Mouse (Mus musculus): ENCODE data around the gene Cryab. TPM values are rescaled to one million over a fixed set of nuclear protein-coding genes. Genes with fewer than 3 reads are reported as not detected.

Gene Cryab
- polyA plus RNA-seq (2021): 1,544 TPM

- in situ Hi-C loops (cut with MboI; ENCODE audit: low pct_unique_long_range_greater_than_20kb): no loop called here
- POLR2A ChIA-PET: no interaction called here
- no peaks in the 10 kb centered on the region for H3K27me3 ChIP-seq
- no peak for ATAC-seq
- CTCF ChIA-PET: no interaction called here
- no peak for DNase-seq (ENCODE audit: low read depth, low spot score)
- TF ChIP-seq CTCF (IDR thresholded peaks at IDR 0.05): no peak
Measured at GRCm38 (mm10) chr9:50751323-50751722, at the start of gene Cryab. Gene Cryab, plus strand, starts transcription at chr9:50751325.

DNA sequence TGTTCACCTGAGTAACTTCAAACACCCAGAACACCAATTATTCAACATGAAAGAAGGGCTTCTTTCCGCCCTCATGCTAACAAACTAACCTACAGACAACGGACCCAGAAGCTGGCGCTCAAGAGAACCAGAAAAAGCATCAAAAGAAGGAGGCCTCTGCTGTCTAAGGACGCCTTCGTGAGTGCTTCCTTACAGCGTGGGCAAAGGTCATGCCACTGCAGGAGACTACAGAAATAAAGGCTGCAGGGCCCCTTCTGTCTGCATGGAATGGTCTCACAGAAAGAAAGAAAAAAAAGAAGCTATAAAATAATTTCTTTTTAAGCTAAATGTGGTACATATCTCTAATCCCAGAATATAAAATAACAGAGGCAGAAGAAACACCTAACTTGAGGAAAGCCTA, 46.2 kb upstream of the Cryab start:
- DNase-seq (ENCODE audit: low read depth, low spot score) (no peak), ATAC-seq (no peak)
- in situ Hi-C loops (cut with MboI; ENCODE audit: low pct_unique_long_range_greater_than_20kb): no loop called here
- TF ChIP-seq CTCF (IDR thresholded peaks at IDR 0.05): no peak
- CTCF ChIA-PET: no interaction called here
- POLR2A ChIA-PET: no interaction called here
- H3K27me3 ChIP-seq: no peaks in the 10 kb centered on the region

DNA sequence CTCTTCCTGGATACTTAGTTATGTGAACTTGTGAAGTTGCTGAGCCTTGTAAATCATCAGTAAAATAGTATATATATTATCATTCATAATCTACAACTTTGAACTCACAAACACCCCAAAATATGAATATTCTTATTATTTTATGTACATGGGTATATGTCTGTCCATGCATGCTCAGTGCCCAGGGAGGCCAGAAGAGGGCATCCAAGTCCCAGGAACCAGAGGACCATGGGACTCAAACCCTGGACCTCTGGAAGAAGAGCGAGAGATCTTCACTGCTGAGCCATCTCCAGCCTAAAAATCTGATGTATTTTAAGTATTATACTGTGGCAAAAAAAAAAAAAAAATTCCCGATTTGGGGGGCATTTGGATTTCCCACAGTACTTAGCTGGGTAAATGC, 42.0 kb upstream of the Cryab start:
- TF ChIP-seq CTCF (IDR thresholded peaks at IDR 0.05): peak; percentile 91
- ChIA-PET POLR2A (no interaction called here), CTCF (interaction anchor here (0.8 to 2.4 kb wide), 8 partner anchors 15 to 59 kb away, joined by 3 to 7 read pairs (median 4); partner anchors contain the start of genes Fdxacb1 and Hspb2)
- DNase-seq (ENCODE audit: low read depth, low spot score) (no peak), ATAC-seq (no peak)
- H3K27me3 ChIP-seq: no peaks in the 10 kb centered on the region
- in situ Hi-C loops (cut with MboI; ENCODE audit: low pct_unique_long_range_greater_than_20kb): no loop called here

DNA sequence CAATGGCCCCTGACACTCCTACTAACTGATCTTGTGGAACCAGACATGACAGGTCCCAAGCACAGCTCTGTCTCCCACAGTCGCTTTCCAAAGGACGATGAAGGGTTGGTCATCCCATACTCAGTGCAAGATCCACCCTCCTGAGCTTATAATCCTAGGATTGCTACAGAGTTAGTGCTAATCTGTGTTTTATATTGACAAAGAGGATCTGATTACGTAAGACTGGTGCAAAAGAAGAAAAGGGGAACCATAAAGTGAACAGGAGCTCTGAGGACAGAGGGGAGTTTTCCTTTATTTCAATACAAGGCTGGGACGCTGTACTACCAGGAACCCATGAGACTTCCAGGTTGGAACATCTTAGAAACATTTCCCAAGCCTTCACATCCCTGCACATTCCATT, 39.8 kb upstream of the Cryab start:
- in situ Hi-C loops (cut with MboI; ENCODE audit: low pct_unique_long_range_greater_than_20kb): loop anchor here (10.0 kb wide), 1 partner anchor 53 kb away; the partner anchor contains the start of gene Fdxacb1
- no peaks in the 10 kb centered on the region for H3K27me3 ChIP-seq
- DNase-seq (ENCODE audit: low read depth, low spot score): no peak
- ChIA-PET POLR2A (interaction anchor here (0.5 kb wide), 1 partner anchor 46 kb away, joined by 3 read pairs; no protein-coding TSS in a partner anchor), CTCF (interaction anchor here (0.7 to 2.3 kb wide), 4 partner anchors 28 to 58 kb away, joined by 3 to 6 read pairs (median 4); no protein-coding TSS in a partner anchor)
- no peak for TF ChIP-seq CTCF (IDR thresholded peaks at IDR 0.05)
- no peak for ATAC-seq

- H3K27me3 ChIP-seq: no peaks in the 10 kb centered on the region
- ChIA-PET CTCF (no interaction called here), POLR2A (no interaction called here)
- TF ChIP-seq CTCF (IDR thresholded peaks at IDR 0.05): no peak
- DNase-seq (ENCODE audit: low read depth, low spot score) (no peak), ATAC-seq (no peak)
- in situ Hi-C loops (cut with MboI; ENCODE audit: low pct_unique_long_range_greater_than_20kb): loop anchor here (10.0 kb wide), 1 partner anchor 51 kb away; the partner anchor contains the start of gene Fdxacb1
Measured at GRCm38 (mm10) chr9:50714188-50714587, 36.9 kb upstream of the Cryab start.

DNA sequence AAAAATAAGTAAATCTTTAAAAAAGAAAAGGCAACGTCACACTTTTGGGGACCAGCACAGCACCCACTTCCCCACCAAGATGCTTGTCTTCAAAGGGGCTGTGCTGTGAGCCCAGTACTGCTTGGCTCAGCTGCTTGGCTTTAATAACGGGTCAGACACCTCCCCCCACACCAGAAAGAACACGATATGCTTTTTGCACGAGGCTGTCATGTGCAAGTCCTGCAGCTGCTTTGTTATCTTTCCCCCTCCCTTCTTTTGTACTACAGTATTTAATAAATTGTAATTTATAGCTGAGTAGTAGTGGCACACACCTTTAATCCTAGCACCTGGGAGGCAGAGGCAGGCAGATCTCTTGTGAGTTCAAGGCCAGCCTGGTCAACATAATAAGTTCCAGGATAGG, 32.2 kb upstream of the Cryab start:
- H3K27me3 ChIP-seq: no peaks in the 10 kb centered on the region
- POLR2A ChIA-PET: no interaction called here
- ATAC-seq (no peak), DNase-seq (ENCODE audit: low read depth, low spot score) (no peak)
- no peak for TF ChIP-seq CTCF (IDR thresholded peaks at IDR 0.05)
- in situ Hi-C loops (cut with MboI; ENCODE audit: low pct_unique_long_range_greater_than_20kb): loop anchor here (10.0 kb wide), 1 partner anchor 46 kb away; the partner anchor contains the start of gene Fdxacb1
- CTCF ChIA-PET: interaction anchor here (1.1 to 1.3 kb wide), 3 partner anchors 16 to 50 kb away, joined by 3 read pairs; partner anchors contain the start of gene Fdxacb1

GRCm38 (mm10) chr9:50721061-50721460, 30.1 kb upstream of the Cryab start:
- no peak for TF ChIP-seq CTCF (IDR thresholded peaks at IDR 0.05)
- ATAC-seq (no peak), DNase-seq (ENCODE audit: low read depth, low spot score) (no peak)
- in situ Hi-C loops (cut with MboI; ENCODE audit: low pct_unique_long_range_greater_than_20kb): no loop called here
- ChIA-PET POLR2A (no interaction called here), CTCF (no interaction called here)
- H3K27me3 ChIP-seq: no peaks in the 10 kb centered on the region

GRCm38 (mm10) chr9:50722451-50722911, 28.6 kb upstream of the Cryab start:
- no peaks in the 10 kb centered on the region for H3K27me3 ChIP-seq
- in situ Hi-C loops (cut with MboI; ENCODE audit: low pct_unique_long_range_greater_than_20kb): no loop called here
- TF ChIP-seq CTCF (IDR thresholded peaks at IDR 0.05): no peak
- POLR2A ChIA-PET: no interaction called here
- ATAC-seq (no peak), DNase-seq (ENCODE audit: low read depth, low spot score) (no peak)
- CTCF ChIA-PET: interaction anchor here (0.9 to 2.4 kb wide), 3 partner anchors 29 to 45 kb away, joined by 3 to 7 read pairs (median 3); partner anchors contain the start of gene Fdxacb1

- CTCF ChIA-PET: interaction anchor here (0.7 to 2.4 kb wide), 2 partner anchors 10 to 44 kb away, joined by 3 to 7 read pairs; partner anchors contain the start of gene Fdxacb1
- in situ Hi-C loops (cut with MboI; ENCODE audit: low pct_unique_long_range_greater_than_20kb): no loop called here
- no peak for ATAC-seq
Measured at GRCm38 (mm10) chr9:50723406-50723805, 27.7 kb upstream of the Cryab start.

DNA sequence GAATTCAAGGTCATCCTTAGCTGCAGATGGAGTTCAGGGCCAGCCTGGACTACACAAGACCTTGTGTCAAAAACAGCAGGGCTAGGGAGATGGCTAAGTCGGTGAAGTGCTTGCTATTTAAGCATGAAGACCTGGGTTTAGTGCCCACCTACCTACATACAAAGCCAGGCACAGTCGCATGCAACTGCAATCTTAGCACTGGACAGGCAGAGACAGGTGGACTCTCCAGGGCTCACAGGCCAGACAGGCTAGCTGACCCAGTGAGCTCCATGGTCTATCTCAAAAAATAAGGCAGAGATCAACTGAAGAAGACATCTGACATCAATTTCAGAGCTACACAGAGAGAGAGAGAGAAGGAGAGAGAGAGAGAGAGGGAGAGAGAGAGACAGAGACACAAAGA, 27.0 kb upstream of the Cryab start:
- H3K27me3 ChIP-seq: no peaks in the 10 kb centered on the region
- in situ Hi-C loops (cut with MboI; ENCODE audit: low pct_unique_long_range_greater_than_20kb): no loop called here
- no peak for DNase-seq (ENCODE audit: low read depth, low spot score)
- ATAC-seq: no peak
- POLR2A ChIA-PET: interaction anchor here (1.1 kb wide), 1 partner anchor 32 kb away, joined by 3 read pairs; no protein-coding TSS in a partner anchor
- CTCF ChIA-PET: interaction anchor here (1.0 to 2.4 kb wide), 2 partner anchors 16 to 43 kb away, joined by 3 to 7 read pairs; partner anchors contain the start of gene Fdxacb1
- TF ChIP-seq CTCF (IDR thresholded peaks at IDR 0.05): no peak

More at GRCm38 (mm10) chr9:50723406-50723805, 27.7 kb upstream of the Cryab start:
- POLR2A ChIA-PET: no interaction called here
- DNase-seq (ENCODE audit: low read depth, low spot score): no peak
- no peaks in the 10 kb centered on the region for H3K27me3 ChIP-seq
- no peak for TF ChIP-seq CTCF (IDR thresholded peaks at IDR 0.05)

DNA sequence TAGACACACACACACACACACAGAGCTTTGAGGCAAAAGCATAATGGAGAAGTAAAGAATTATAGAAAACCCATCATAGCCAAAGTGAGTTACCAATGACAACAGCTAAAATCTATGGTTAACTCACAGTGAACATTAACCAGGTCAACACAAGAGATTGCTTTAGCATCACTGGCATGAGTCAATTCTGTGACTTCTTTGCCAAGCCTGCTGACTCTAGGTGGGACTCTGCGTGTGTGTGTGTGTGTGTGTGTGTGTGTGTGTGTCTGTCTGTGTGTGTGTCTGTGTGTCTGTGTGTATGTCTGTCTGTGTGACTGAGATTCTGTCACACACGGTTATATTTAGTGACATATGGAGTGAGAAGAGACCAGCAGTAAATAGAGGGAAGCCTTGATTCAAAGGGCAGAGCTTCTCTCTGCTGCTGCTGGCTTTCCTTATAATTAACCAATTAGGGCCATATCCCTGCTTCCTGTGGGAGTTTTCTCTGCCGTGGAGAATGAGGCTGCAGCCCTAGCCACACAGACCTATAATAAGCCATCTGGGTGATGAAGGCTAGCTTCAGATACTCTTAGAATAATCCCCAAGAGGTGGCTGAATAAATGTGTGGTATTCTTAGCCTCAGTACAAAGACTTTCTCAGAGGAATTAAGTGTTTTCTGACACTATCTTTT, 26.3 kb upstream of the Cryab start:
- CTCF ChIA-PET: interaction anchor here (1.0 to 2.4 kb wide), 2 partner anchors 16 to 43 kb away, joined by 3 to 7 read pairs; partner anchors contain the start of gene Fdxacb1
- POLR2A ChIA-PET: interaction anchor here (1.1 kb wide), 1 partner anchor 31 kb away, joined by 3 read pairs; no protein-coding TSS in a partner anchor
- no peak for DNase-seq (ENCODE audit: low read depth, low spot score)
- in situ Hi-C loops (cut with MboI; ENCODE audit: low pct_unique_long_range_greater_than_20kb): no loop called here
- ATAC-seq: no peak
- H3K27me3 ChIP-seq: no peaks in the 10 kb centered on the region
- no peak for TF ChIP-seq CTCF (IDR thresholded peaks at IDR 0.05)

All from Patski (cell line).